Mouse (Mus musculus) splenic B cell, adult 2 months (primary cell): ENCODE results near the gene Zfp553.

Experiments used
- DNase-seq: peaks from one replicate; pipeline ENCODE4 v3.0.0-alpha.2; 2011; ENCODE audit warnings: low read depth, low spot score
- H3K27me3 ChIP-seq: 2 replicates; pipeline ENCODE4 v1.6.1; 2012; ENCODE audit warnings: mild to moderate bottlenecking, low read length, moderate library complexity, mixed read lengths; ENCODE audit not compliant: control insufficient read depth, poor library complexity, insufficient read depth, severe bottlenecking
- H3K36me3 ChIP-seq: 2 replicates; pipeline ENCODE4 v1.6.1; 2012; ENCODE audit warnings: mild to moderate bottlenecking, low read length, moderate library complexity, mixed read lengths; ENCODE audit not compliant: control insufficient read depth, poor library complexity, insufficient read depth, severe bottlenecking

Zfp553 gene

GRCm38 (mm10) chr7:127232622-127233367 lies at the start of gene Zfp553, which contains the start of gene Sept1:
TSS of gene Zfp553 (plus strand) at chr7:127233061.
TSS of gene Sept1 (minus strand) at chr7:127233130.
- DNase-seq, result peak; percentile 80
- Histone ChIP-seq H3K27me3 (no peaks in the 10 kb centered on the region), H3K36me3 (peaks cover 14% of the 10 kb centered on the region)

GRCm38 (mm10) chr7:127183345-127183744 lies 49.5 kb upstream of the Zfp553 start:
- H3K36me3 ChIP-seq, result no peaks in the 10 kb centered on the region
- DNase-seq, result no peak

GRCm38 (mm10) chr7:127183828-127184227 lies 49.0 kb upstream of the Zfp553 start:
- Histone ChIP-seq H3K36me3 (no peaks in the 10 kb centered on the region), H3K27me3 (no peaks in the 10 kb centered on the region)
- peak; percentile 52 for DNase-seq

More at GRCm38 (mm10) chr7:127183345-127183744, 49.5 kb upstream of the Zfp553 start:
- no peaks in the 10 kb centered on the region for H3K27me3 ChIP-seq

- no peak for DNase-seq
- H3K27me3 ChIP-seq, result no peaks in the 10 kb centered on the region
- no peaks in the 10 kb centered on the region for H3K36me3 ChIP-seq
Observed at GRCm38 (mm10) chr7:127184720-127185119, 48.1 kb upstream of the Zfp553 start.

DNA sequence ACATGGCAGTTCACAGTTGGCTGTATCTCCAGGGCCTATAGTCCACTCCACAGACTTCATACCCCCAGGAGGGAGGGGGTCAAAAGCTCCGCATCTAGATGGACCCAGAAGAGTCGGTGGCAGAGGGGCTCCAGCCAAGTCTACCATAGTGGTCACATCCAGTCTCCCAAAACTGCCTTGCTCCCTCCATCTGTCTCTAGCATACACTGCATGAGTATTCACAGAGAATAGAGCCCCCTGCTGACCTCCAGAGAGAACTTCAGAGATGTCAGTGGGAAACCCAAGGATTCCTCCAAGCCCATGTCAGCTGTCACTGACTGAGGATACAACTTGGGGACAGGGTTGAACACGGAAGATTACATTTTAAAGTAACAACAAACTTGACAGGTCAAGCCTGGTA lies 47.3 kb upstream of the Zfp553 start:
- DNase-seq, result peak; percentile 50

DNA sequence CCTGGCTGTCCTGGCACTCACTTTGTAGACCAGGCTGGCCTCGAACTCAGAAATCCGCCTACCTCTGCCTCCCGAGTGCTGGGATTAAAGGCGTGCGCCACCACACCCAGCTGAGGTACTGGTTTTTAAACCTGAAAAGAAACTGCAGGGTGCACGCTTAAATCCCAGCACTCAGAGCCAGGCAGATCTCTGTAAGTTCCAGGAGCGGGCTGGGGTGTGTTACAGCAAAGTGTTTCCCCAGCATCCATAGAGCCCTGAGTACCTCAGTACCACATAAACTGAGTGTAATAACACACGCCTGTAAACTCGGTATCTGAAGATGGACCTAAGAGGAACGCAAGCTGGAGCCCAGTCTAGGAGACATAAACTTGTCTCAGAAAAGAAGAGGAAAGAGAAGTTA lies 45.5 kb upstream of the Zfp553 start:
- DNase-seq, result no peak
- H3K27me3 ChIP-seq, result no peaks in the 10 kb centered on the region
- 0 out of 2 replicates have a peak, but pooled peaks cover 4% of the 10 kb centered on the region for H3K36me3 ChIP-seq

More for the DNA sequence above, 47.3 kb upstream of the Zfp553 start:
- Histone ChIP-seq H3K36me3 (no peaks in the 10 kb centered on the region), H3K27me3 (no peaks in the 10 kb centered on the region)

- DNase-seq, result peak; percentile 23
- Histone ChIP-seq H3K36me3 (peaks cover 12% of the 10 kb centered on the region), H3K27me3 (no peaks in the 10 kb centered on the region)
Observed at GRCm38 (mm10) chr7:127188305-127189276, 44.3 kb upstream of the Zfp553 start.

GRCm38 (mm10) chr7:127190672-127191071 lies 42.2 kb upstream of the Zfp553 start:
- DNase-seq, result no peak
- Histone ChIP-seq H3K27me3 (no peaks in the 10 kb centered on the region), H3K36me3 (peaks cover 12% of the 10 kb centered on the region)

- no peaks in the 10 kb centered on the region for H3K27me3 ChIP-seq
- DNase-seq, result no peak
- peaks cover 14% of the 10 kb centered on the region for H3K36me3 ChIP-seq
Observed at GRCm38 (mm10) chr7:127192989-127193388, 39.9 kb upstream of the Zfp553 start.

DNA sequence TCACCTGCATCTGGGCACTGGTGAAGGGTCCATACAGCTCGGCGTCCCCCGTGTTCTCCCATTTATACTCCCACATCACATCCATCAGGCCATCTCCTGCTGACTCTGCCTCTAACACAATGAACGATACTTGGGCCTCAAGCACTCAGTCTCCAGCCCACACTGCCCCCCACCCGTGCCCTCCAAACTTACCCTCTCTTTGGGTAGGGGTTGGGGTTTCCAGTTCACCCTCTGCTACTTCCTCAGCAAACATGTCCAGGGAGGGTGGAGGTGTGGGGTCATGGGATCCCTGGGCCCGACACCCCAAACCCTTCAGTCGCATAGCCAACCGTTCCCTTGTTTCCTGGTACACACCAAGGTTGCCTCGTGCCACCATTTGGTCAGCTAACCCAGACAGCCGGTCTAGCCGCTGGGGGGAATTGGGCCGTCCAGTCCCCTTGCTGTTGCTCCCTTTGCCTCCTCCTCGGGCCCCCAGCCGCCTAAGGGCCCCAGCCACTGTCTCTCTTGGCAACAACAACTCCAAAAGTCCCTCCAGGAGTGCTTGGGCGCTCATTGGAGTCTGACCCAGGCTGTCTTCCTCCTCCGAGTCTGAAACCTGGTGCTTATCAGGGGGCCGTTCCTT lies 38.7 kb upstream of the Zfp553 start:
- no peak for DNase-seq
- Histone ChIP-seq H3K27me3 (no peaks in the 10 kb centered on the region), H3K36me3 (peaks cover 16% of the 10 kb centered on the region)

DNA sequence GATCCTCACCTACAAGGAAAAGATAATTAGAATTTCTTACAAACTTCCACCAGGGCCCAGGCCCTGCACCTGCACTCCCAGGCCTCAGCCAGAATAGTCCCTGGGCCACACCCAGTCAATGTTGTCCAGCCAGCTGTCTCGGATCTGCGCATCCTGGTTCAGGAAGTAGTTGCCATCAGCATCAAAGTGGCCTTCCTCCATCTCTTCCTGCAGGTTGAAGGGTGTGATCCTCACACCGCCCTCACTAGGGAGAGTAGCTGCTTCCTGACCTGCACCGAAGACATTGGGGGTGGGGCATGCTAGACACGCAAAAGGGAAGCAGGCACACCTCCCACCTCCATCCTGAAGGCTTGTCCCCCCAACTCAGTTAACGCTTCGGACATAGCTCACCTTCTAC lies 38.2 kb upstream of the Zfp553 start:
- H3K27me3 ChIP-seq, result no peaks in the 10 kb centered on the region
- no peak for DNase-seq
- H3K36me3 ChIP-seq, result peaks cover 16% of the 10 kb centered on the region

GRCm38 (mm10) chr7:127195544-127196295 lies 37.1 kb upstream of the Zfp553 start, which contains the start of gene Cd2bp2:
TSS of gene Cd2bp2 (minus strand) at chr7:127196050.
- Histone ChIP-seq H3K27me3 (no peaks in the 10 kb centered on the region), H3K36me3 (peaks cover 18% of the 10 kb centered on the region)
- peak; percentile 97 for DNase-seq

DNA sequence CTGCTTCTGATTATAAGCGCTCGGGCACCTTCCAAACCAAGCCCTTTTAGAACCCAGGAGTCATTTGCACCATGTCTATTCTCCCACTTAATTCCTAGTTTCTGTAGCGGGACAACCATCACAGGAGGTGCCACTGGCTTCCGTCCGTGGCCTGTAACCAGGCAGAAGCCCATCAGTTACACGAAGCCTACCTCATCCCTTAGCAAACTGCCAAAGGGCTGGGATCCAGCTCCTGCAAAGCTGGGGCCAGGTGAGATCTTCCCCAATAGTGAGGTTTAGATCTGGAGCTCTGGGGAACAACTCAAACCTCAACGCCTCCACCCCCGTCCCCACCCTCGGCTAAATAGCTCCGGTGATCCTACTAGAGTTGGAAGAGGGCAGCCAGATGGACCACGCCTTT lies 36.4 kb upstream of the Zfp553 start:
- no peaks in the 10 kb centered on the region for H3K27me3 ChIP-seq
- H3K36me3 ChIP-seq, result peaks cover 20% of the 10 kb centered on the region
- no peak for DNase-seq

DNA sequence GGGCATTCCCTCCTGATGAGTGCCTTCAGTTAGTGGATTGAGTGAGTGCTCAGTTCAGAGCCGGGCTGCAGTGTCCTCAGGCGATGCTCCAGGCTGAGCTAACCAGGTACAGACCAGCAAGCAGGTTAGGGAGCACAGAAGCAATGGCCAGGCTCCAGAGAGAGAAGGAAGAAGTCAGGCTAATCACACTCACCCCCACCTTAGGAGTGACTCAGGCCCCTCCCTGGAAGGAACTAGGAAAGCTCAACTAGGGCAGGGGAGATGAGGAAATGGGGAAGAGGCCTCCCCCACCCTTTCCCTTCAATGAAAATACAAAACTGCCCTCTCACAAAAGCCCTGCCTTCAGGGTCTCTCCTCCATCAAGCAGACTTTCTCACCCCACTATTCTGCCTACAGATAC lies 26.3 kb upstream of the Zfp553 start:
- no peak for DNase-seq
- Histone ChIP-seq H3K36me3 (peaks cover 4% of the 10 kb centered on the region), H3K27me3 (no peaks in the 10 kb centered on the region)
